Mouse (Mus musculus) c-Kit-positive CD71-positive TER-119-negative erythroid progenitor cells, embryonic 14.5 days (primary cell): ENCODE measurements at regions not wholly inside any gene's neighbourhood (a gene's known extent, or its start where the extent isn't known, plus 50 kb on each side); places are given as distances from the start of the nearest gene placed in this dataset.

Experiments used
- DNase-seq: peaks from one replicate; pipeline ENCODE4 v3.0.0-alpha.2; 2013; ENCODE audit warnings: low read depth

DNA sequence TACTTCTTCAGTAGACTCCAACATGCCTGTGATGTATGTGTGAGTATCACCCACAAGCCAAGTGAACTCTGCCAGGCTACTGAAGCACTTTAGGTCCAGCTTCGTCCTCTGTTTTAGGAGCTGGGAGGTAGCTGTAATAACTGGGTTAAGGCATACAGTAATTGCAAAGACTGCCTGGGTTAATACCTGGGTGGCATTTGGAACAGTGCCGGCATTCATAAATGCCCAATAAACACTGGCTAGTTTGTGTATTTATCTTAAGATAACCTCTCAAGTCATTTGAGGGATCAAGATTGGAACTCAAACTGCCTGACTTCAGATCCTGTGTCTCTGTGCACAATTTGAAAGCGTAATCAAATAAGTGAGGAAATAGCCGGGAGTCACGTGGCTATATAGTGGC, 261.0 kb downstream of the Cog6 start:
- DNase-seq: no peak

DNA sequence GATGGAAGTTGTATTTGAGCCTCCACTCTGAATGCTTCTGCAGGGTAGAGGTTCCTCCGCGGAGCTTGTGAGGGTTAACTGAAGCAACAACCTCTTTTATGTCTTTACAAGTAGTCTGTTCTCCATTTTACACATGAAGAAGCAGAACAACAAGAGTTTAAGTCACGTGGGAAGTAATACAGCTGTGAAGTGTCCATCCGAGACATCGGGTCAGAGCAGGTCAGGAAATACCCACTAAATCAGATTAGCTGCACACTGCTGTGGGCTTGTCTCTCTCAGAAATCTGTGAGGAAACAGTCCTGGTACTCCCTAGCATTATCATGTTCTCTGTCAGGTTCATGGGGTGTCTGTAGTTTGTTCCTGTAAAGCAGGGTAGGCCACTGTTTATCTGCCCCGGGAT, 262.1 kb downstream of the Cog6 start:
- DNase-seq: no peak

DNA sequence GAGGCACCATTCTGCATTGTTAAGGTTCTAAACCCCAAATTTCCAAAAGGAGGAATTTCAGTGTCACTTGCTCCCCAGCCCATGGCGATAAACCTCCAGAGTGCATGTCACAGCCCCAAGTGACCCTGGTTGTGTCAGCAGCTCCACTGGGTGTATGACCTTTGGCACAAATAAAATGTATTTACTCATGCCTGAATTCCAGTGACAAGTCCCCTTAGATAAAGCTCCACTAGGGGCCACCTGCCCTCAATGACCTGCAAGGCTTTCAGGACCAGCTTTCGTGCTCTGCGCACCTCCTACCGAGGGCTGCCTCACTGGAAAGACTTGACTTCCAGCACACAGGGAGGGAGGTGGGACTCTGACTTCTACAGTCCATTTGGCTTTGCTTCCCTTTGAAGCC, 262.6 kb downstream of the Cog6 start:
- DNase-seq: no peak

DNA sequence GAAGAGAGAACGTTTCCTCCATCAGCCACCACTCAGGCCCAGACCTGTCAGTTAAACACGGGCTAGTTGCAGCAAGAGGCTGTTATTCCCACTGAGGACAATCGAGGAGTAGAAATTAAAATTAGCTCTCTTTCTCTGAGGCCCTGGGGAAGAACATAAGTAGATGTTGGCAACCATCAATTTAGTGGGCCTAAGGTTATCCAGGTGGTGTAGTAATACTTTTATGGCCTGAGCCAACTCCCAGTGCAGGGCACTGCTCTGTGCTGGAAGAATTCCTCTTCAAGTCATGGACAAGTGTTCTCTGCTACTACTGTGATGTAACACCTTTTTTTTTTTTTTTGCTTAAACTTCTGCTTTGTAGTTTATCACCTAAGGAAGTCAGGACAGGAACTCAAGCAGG, 270.1 kb downstream of the Cog6 start:
- DNase-seq: no peak

DNA sequence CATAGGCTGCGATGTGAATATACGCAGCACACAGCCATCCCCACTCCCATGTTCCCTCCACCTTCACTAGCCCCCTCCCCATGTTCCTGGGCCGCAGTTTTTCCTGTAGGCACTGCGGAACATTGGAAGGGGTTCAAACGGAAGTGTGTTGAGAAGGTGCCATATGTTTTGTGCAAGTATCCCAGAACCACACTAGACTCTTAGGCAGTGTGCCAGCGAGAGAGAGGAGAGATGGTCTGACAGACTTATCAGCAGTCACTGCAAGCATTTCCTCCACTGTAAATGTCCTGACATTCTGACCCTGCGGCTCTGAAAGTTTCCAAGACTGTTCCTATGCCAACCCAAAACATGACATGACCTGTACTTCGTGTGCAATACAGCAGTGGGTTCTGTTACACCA, 272.7 kb downstream of the Cog6 start:
- DNase-seq: no peak

DNA sequence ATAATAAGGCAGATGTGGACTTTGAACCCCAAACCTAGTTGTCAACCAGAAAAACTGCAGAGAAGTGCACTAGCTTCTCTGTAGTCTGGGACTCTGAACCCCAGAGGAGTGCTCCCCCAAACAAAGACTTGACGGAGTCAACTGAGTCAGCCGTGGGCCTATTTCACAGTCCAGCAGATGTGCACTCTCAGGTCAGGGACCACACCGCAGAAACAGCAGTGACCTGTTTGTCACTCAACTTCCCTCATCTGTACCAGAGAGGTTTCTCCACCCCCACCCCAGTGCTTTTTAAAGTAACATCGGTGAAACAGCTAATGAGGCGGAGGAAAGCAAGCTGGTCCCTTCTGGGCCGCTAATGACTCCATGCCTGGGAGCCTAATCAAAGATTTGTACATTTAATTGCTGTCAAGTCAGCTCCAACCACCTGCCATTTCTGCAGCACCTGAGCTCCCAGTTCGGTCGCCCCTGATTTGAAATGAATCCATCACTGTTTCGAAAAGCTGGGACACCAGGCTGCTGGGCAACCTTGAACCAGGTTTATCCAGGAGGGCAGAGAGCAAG, 276.5 kb downstream of the Cog6 start:
- no peak for DNase-seq

DNA sequence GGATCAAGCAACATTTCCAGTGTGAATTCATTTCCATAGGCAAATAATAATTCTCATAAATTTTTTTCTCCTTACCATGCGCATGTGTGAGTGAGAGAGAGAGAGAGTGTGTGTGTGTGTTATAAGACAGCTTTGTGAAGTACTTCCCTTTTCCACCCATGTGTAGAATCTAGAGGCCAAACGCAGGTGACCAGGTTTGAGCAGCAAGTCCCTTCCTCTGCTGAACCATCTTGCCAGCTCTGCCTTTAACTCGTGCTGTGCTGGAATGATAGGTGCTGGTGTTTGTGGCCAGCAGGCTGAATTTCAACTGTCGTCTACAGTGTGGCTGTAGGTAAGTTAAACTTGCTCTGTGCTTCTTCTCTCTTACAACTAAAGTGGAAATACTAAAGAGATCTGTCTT, 277.5 kb downstream of the Cog6 start:
- no peak for DNase-seq

DNA sequence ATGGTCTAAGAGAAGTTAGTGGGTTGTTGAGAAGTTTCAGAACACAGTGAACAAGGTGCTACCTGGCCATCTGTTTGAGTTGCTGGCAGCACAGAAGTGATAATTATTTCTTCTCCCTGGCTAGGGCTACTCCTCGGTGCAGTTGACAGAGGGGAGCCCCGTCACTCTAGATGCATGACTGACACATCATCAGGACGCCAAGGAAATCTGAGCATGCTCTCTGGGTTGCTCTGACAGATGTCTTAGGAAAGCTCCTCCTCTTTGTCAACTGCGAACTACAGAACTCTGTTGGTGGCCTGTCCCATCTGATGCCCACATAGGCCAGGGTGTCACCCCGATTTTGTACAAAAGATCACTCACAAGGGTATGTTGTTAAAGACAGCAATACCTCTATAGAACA, 278.7 kb downstream of the Cog6 start:
- DNase-seq: no peak

DNA sequence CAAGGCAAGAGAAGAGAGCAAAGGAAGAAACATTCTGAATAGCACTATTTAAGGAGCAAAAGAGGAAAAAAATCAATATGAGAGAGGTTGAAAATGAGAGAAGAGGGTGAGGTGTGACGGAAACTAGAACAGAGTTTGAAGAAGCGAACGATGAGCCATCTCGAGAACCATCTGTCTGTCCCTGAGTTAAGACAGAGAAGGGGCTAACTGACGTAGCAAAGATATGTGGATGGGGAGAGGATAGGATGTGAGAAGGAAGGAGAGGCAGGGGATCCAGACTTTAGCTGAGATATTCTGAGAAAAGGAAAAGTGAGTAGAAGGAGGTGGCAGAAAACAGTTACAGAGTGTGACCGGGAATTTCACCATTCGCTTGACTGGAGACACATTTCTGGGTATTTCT, 281.1 kb downstream of the Cog6 start:
- DNase-seq: no peak

DNA sequence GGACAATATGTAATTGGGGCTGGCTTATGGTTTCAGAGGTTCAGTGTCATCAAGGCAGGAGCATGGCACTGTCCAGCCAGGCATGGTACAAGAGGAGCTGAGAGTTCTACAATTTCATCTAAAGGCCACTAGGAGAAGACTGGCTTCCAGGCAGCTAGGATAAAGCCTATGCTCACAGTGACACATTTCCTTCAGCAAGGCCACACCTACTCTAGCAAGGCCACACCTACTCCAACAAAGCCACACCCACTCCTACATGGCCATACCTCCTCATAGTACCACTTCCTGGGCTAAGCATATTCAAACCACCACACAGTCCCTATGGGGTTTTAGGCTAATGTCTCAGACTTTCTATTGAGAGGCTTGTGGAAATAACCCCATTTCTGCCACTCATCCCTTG, 285.1 kb downstream of the Cog6 start:
- no peak for DNase-seq

DNA sequence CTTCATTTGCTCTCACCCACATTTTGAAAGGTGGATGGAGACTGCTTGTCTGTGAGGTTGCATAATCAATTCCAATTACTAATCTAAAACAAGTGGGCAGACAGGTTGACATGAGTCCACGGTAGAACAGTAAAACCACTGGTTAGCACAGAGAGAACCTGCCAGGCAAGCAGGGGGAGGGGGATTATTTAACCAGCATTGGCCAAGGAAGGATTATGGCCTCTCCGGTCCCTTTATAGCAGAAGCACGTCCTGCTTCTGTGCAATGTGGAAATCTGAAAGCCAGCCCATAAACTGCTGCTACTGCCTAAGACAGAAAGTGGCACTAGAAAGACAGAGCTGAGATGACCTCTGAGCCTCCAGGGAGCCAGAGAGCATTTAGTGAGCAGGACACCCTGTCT, 285.5 kb downstream of the Cog6 start:
- no peak for DNase-seq

DNA sequence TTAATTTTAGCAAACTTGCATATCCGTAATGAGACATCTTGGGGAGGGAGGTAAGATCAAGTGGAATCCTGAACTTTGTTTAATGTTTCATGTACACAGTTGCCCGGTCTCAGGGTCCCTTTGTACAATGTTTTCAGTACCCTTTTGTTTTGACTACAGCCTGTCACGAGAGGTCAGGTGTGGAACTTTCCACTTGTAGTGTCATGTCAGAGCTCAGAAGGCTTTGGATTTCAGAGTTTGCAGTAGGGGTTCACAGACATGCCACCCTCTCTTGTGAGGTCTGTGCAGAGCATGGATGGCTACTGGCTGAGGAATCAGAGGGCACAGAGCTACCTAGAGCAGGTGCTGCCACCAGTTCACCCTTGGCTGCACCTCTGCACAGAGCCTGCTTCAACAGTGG, 287.3 kb downstream of the Cog6 start:
- no peak for DNase-seq

DNA sequence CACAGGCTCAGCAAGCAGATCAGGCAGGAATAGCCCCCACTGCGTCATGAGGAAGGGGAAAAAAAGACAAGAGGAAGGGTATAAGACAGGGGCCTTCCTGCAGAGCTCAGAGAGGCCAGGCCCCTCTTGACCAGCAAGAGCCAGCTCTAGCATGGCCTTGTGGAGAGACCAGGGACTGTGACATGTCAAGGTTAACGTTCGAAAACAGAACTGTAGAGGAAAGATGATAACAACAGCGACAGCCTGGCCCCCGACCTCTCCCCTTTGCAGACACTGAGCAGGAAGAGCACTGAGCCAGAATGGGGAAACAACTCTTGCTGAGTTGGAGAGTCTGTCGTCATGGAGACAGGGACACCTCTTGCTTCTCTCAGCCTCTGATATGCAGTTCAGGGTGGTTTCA, 288.2 kb downstream of the Cog6 start:
- DNase-seq: no peak

DNA sequence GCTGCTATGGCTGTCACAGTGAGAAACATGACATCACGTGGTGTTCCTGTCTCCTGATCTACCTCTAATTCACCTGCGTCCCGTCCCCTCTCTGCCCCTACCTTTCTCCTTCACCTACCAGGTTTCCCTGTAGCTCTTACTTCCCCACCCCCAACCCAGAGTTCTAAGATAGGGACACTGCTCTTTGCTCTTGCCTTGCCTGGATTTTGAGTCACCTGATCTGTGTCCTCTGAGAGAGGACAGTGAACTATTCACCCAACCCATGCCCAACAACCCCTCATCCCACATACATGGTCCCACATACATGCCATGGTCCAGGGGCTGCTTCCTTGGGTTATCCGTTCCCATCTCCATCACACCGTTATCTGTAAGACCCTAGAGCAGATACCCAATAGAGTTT, 288.6 kb downstream of the Cog6 start:
- DNase-seq: no peak

DNA sequence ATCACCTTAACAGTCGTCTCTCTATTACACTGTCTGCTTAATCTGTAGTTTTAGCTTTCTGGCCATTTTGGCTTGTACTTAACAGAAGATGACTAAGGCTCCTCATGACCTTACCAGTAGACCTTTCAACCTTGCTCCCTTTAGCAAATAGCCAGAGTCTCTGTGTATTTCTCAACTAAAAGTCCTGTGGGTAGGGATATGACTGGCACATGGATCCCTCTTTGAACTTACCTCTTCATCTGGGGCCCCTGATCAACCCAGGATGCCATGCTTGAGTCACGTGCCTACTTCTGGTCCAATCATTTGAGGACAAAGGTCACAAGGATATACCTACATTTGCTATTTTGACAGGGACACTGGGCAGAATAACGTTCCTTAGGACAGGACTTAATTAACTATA, 292.7 kb downstream of the Cog6 start:
- DNase-seq: no peak

DNA sequence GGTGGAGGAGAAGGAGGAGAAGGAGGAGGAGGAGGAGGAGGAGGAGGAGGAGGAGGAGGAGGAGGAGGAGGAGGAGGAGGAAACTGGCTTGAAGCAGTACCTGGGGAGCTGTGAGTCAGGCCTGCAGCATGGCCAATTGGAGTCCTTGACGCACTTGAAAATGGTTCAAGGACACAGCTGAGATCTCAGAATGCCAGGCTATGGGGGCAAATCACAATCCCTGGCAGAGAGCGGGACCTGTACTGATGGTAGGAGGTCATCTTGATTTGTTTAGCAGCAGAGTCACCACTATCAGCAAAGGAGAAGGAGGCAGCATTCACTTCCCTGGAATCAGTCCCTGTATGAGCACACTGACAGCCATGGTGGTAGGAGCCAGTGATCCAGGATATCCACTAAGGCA, 294.1 kb downstream of the Cog6 start:
- DNase-seq: no peak

DNA sequence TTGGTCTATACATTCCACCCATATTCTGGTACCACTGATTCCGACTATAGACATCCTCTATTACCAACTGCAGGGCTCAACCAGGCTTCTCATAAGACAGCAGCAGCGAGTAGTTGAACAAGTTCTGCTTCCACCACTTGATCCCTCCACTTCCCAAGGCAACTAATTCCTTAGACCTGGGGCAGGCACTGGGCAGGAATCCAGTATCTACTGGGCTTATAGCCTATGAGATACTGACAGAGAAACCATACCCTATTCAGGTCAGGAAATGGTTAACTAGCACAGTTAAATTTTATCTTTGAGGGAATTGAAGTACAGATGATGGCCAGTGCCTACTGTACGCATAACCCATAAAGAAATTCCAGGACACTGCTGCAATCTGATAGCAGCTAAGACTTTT, 297.9 kb downstream of the Cog6 start:
- no peak for DNase-seq

DNA sequence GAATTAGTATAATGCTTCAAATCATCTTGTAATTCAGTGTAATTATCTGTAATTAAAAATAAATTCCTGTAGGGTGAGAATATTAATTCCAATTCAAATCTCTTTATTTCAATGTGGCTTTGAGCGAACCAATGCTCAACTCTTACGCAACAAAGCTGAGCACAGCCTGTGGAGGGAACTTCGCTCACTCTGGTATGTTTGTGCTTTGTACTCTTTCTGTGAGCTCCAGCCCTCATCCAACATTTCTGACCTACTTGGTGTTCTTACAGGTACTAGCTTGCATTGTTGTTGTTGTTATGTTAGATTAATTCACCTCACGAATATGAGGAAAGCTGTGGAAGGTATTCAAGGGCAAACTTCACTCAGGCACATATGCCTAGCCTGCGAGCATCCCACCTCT, 299.7 kb downstream of the Cog6 start:
- no peak for DNase-seq

DNA sequence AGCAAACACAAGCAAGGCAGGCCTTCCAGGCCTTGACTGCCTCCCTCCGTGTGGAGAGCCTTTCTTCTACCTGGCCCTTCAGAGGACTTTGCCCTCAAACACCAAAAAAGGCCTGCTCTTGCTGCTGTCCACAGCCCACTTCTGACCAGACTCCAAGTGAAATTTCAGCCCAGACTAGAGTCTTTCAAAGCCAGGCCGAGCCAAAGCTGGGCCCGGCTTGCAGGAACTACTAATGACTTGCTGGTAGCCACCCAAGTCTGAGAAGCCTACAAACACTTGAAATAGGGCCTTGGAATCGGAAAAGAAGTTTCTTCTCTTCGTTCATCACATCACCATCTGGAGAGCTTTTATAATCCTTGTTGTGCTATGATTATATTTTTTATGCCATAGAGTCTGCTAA, 304.9 kb downstream of the Cog6 start:
- DNase-seq: no peak

DNA sequence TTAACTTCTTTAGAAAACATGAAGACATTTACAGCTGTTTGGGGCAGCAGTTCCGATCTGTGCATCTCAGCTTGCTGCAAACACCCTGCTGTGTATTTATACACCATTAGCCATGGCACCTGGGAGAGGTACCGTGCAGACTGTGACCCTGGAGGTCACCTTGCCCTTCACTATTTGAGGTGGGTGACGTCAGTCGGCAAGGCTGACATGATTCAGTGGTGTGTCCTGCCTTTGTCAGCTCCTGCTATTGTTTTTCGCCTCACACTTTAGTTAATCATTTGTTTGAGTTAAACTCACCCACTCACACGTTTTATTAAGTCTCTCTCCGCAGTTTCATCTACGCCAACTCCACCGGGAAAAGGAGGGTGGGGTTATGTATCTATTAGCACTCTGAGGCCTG, 305.9 kb downstream of the Cog6 start:
- no peak for DNase-seq

DNA sequence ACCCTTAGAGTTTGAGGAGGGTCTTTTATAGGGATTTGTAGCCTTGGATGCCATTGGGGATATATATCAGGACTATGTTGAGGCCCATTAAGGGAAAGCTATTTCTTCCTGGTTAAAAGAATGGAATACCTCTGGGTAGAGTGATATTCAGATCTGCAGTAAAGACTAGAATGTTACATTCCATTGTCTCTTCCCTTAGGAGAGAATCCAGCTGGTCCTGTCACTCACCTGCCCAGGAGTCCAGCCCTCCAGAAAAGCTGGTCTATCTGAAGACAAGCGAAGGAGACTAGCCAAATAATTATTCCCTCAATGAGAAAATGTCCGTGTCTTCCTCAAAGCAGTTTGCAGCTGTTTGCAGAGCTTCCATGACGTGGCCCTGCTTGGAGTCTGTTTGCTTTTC, 308.3 kb downstream of the Cog6 start:
- DNase-seq: no peak

DNA sequence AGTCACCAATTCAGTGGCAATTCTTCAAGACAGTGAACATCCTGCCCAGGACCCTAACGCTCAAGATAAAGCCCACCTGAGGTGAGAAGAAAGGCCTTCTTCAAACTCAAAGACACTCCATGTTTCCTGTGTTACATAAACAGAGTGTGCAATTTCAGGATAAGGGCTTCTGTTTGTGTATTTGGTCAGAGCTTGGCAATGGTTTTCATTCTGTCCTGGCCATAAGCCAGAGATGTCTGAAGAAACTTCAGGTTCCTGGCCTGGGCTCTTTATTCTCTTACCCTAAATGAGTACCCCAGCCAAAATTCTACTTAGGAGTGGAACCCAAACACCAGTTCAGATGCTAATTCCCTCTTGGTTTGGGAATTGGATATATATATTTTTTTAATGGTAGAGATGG, 308.7 kb downstream of the Cog6 start:
- DNase-seq: no peak

DNA sequence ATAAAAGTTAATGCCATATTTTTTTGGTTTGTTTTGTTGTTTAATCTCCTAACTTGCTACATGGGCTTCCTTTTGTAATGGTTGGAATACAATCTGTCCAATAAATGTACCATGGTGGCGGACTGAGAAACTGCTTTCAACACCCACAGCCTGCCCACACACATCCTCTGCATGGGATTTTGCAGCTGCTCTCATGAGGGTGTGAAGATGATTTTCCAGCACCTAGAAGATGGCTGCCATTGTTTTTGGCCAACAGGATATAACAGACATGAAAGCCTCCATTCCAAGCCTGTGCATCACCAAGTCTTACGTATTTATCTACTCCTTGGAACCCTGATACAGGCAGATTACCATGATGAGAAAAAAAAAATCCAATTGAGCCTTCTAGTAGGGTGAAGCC, 310.4 kb downstream of the Cog6 start:
- no peak for DNase-seq

DNA sequence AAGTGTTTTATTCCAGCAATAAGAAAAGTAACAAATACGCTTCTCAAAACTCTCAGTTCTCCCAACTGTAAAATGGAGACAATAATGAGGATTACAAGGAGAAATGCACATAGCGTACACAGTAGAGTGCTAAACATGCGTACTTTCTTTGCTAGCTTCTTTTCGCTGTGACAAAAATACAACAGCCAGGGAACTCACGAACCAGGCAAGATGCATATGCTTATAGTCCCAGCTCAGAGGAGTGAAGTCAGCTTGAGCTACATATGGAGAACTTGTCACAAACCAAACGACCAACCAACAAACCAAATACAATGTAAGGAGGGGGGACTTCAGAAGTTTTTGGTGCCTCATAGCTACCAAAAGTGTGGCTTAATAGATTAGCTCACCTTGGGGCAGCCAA, 313.3 kb downstream of the Cog6 start:
- no peak for DNase-seq

DNA sequence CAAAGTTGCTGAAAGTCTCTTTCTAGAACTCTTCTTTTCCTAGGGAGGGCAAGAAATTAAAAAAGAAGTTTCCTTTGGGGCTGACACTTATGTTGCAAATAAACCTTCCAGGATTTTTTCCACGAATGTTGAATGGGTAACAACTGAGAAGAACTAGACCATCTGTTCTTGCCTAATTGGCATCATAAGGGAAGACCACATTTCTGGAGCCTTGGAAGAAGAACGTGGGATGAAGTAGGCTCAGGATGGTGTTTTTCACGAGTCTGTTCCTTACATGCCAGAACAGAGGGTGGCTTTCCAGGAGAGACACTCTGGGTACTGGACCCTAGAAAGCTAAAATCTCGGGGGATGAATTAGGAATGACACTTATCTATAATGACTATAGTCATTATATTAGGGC, 314.1 kb downstream of the Cog6 start:
- DNase-seq: no peak
